ENCODE assay signal across 24 mouse cellular contexts in genomic region chr12:32946376-32946775, GRCm38 (mm10).
"Had no signal": no experiment of that assay in that cellular context is flagged by ENCODE, and none has a peak within 500 bp of the region (broad histone marks: within the 10 kb centered on the region; RNA-seq: fewer than 3 reads in every experiment).

No protein-coding gene starts in this region.

- H3K9ac ChIP-seq: heart, embryonic 13.5 days; heart, embryonic 15.5 days; hindbrain, embryonic 12.5 days; hindbrain, embryonic 14.5 days; limb, embryonic 13.5 days; limb, embryonic 15.5 days; liver, embryonic 12.5 days; liver, embryonic 14.5 days had no signal

- H3K4me2 ChIP-seq: heart, embryonic 11.5 days; heart, embryonic 13.5 days; heart, embryonic 15.5 days; hindbrain, embryonic 12.5 days; hindbrain, embryonic 14.5 days; limb, embryonic 13.5 days; limb, embryonic 15.5 days; liver, embryonic 12.5 days had no signal

- H3K9me3 ChIP-seq: heart, embryonic 13.5 days; heart, embryonic 15.5 days; hindbrain, embryonic 10.5 days; hindbrain, embryonic 12.5 days; limb, embryonic 13.5 days; limb, embryonic 15.5 days; liver, embryonic 12.5 days had no signal

- H3K36me3 ChIP-seq: heart, embryonic 13.5 days; heart, embryonic 15.5 days; hindbrain, embryonic 10.5 days; hindbrain, embryonic 12.5 days; limb, embryonic 13.5 days; limb, embryonic 15.5 days; liver, embryonic 12.5 days had no signal

- H3K27ac ChIP-seq: heart, adult 2 months; heart, embryonic 13.5 days; heart, embryonic 15.5 days; hindbrain, embryonic 10.5 days; hindbrain, embryonic 12.5 days; hindbrain, embryonic 14.5 days; limb, embryonic 13.5 days; limb, embryonic 15.5 days; liver, embryonic 12.5 days; liver, embryonic 14.5 days had no signal

- DNase-seq: gastrocnemius, postnatal 14 days; gastrocnemius, postnatal 36 days; heart, adult 2 months; heart, postnatal 14 days; heart, postnatal 4 days; kidney, adult 18-20 months; kidney, adult 8-10 months; kidney, postnatal 10 days; kidney, postnatal 25 days; layer of hippocampus, adult 9-11 months; layer of hippocampus, postnatal 36 days; left cerebral cortex, postnatal 4 days had no signal

- H3K27me3 ChIP-seq: heart, embryonic 13.5 days; heart, embryonic 15.5 days; hindbrain, embryonic 12.5 days; limb, embryonic 13.5 days; limb, embryonic 15.5 days; liver, embryonic 12.5 days had no signal

- H3K4me1 ChIP-seq: heart, embryonic 15.5 days; hindbrain, embryonic 12.5 days; limb, embryonic 13.5 days; limb, embryonic 15.5 days; liver, embryonic 12.5 days had no signal

- ATAC-seq: hindbrain, embryonic 16.5 days; intestine, postnatal 0 days; liver, embryonic 12.5 days had no signal

- H3K4me3 ChIP-seq: heart, adult 2 months; heart, embryonic 13.5 days; heart, embryonic 15.5 days; hindbrain, embryonic 10.5 days; hindbrain, embryonic 12.5 days; limb, embryonic 13.5 days; limb, embryonic 15.5 days; liver, embryonic 12.5 days had no signal
